Mouse (Mus musculus): Measurements from ENCODE around the gene Lmbr1.

- no peak for TF ChIP-seq CTCF (IDR thresholded peaks at IDR 0.05)
- no peak for TF ChIP-seq EP300 (IDR thresholded peaks at IDR 0.05)
Observed at GRCm38 (mm10) chr5:29380091-29380490, 1.9 kb upstream of the Lmbr1 start.

All from lung, postnatal 0 days (tissue).